Mouse (Mus musculus) kidney, adult 10 weeks (tissue): ENCODE data around the gene Gm13119. TPM values are rescaled to one million over a fixed set of nuclear protein-coding genes. Genes with fewer than 3 reads are reported as not detected.

ENCODE experiments used
- polyA plus RNA-seq: library from polyadenylated mRNA; stranded (reverse); fragments of 350-450 nt; fragmentation: Illumina TruSeq; extraction: RNeasy Lipid Tissue Mini Kit (QIAGEN cat#74804); gene quantifications from one replicate; pipeline ENCODE4 v1.2.3, GENCODE M21; 2014; ENCODE audit warnings: low read depth, low replicate concordance

The Gm13119 gene
- not detected for polyA plus RNA-seq

DNA sequence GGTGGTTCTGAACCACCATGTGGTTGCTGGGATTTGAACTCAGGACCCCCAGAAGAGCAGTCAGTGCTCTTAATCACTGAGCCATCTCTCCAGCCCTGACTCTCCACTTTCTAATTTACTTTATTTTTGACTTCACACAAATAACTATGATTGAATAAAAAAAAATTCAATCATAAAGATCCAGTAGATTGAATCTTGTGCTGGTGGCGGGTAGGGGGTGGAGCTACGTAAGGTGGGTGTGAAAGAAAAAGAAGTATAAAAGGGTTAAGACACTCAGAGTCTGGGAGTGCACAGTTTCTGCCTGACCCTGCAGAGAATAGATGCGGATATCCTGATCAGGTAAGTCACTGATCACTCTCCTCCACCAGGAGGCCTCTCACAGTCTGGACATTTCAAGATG, at the start of gene Gm13119:
TSS of gene Gm13119 (plus strand) at position 301 of the 400 bp plus-strand sequence.

DNA sequence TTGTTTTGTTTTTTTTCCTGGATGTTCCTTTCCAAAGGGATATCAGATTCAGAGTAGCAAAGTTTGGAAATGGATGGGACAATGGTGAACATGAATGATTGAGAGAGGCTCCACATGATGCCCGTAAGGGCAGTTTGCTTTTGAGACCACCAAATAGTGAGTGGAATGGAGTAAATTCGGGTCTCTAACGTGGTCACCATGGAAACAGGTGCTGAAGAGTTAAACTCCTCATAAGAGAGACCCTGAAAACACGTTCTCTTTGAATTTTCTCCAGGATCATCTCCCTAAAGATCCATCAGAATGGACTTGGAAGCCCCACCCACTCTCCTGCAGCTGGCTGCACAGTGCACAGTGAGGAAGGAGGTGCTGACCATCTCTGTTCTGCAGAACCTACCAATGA, 27.8 kb upstream of the Gm13119 start, which contains the start of gene Gm13128:
TSS of gene Gm13128 (plus strand) at position 301 of the 400 bp plus-strand sequence.

DNA sequence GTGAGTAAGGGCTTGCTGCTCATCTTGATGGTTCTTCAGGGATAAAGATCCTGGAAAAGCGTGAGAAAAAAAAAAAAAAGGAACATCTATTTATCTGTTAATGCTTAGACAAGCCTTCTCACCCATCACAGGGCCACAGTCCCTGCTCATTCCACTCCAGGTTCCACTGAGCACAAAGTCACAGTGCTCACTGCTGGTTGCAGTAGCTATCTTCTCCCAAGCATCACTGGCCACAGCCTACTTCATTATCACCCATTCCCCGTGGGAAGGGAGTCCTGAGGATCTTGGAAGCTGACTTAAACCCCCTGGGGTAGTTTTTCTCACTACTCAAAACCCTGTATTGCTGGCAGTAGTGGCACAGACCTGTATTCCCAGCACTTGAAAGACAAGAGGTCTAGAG, 20.2 kb downstream of the Gm13119 start, which contains the start of gene Pramef20:
TSS of gene Pramef20 (minus strand) at position 23 of the 400 bp plus-strand sequence.

DNA sequence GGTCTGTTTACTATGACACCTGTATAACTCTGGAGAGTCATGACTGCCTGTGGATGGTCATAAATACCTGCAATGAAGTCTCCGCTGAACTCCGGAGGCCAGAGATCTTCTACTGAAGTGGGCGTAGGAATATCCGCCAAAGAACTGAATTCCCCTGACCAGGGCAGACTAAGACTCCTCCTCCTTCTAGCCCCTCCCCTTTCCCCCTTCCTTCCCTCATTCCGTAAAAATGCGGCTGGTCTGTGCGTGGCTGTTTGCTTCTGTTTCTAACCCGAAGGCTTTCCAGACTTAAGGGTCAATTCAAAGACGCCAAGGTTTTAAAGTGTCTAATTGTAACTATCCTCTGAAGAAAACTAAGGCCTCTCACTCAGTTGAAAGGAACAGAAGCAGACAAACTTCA, 50.5 kb downstream of the Gm13119 start, which contains the start of gene Pramef12:
TSS of gene Pramef12 (minus strand) at position 175 of the 400 bp plus-strand sequence.

Other genes with a start within 250 kb of the Gm13119 start
- not detected for gene Oog3, start 195.3 kb upstream of the Gm13119 start, polyA plus RNA-seq
- gene Oog2, start 167.2 kb upstream of the Gm13119 start, polyA plus RNA-seq: not detected
- gene C87977, start 144.6 kb upstream of the Gm13119 start, polyA plus RNA-seq: not detected
- gene Pramel5, start 77.5 kb upstream of the Gm13119 start, polyA plus RNA-seq: not detected
- gene Gm13128, start 27.7 kb upstream of the Gm13119 start, polyA plus RNA-seq: not detected
- gene Pramef20, start 20.0 kb downstream of the Gm13119 start, polyA plus RNA-seq: not detected
- gene Pramef12, start 50.5 kb downstream of the Gm13119 start, polyA plus RNA-seq: 0.24 TPM
- not detected for gene 1700012P22Rik, start 80.8 kb downstream of the Gm13119 start, polyA plus RNA-seq
- gene Gm9944, start 95.4 kb downstream of the Gm13119 start, polyA plus RNA-seq: not detected
- gene Aadacl3, start 105.8 kb downstream of the Gm13119 start, polyA plus RNA-seq: not detected
- gene 9430007A20Rik, start 161.9 kb downstream of the Gm13119 start, polyA plus RNA-seq: not detected
- not detected for gene Gm13124, start 207.2 kb downstream of the Gm13119 start, polyA plus RNA-seq